Mouse (Mus musculus): ENCODE measurements around the gene Calb2. TPM values are rescaled to one million over a fixed set of nuclear protein-coding genes. Genes with fewer than 3 reads are reported as not detected.

Calb2 gene
- total and polyA plus RNA-seq, 3 experiments: not detected

GRCm38 (mm10) chr8:110145538-110145937 lies 22.5 kb downstream of the Calb2 start:
- no peak overlapping the region for H3K4me3 ChIP-seq (ENCODE audit: low read depth, low read length)
- H3K36me3 ChIP-seq (replicated peaks): no peaks in the 10 kb centered on the region
- ATAC-seq (ENCODE audit: extremely low read depth, insufficient number of reproducible peaks, low FRiP score, poor library complexity, severe bottlenecking) (no peak), DNase-seq (ENCODE audit: low spot score) (no peak)
- no peaks in the 10 kb centered on the region for H3K27me3 ChIP-seq (ENCODE audit: insufficient read depth, low read length)
- no peaks in the 10 kb centered on the region for H3K4me1 ChIP-seq (ENCODE audit: insufficient read depth, low read depth, low read length)
- TF ChIP-seq CTCF (IDR thresholded peaks at IDR 0.05; ENCODE audit: low read depth, low read length) (no peak), GATA2 (IDR thresholded peaks at IDR 0.05; ENCODE audit: borderline replicate concordance, low read depth, low read length) (no peak), TAL1 (conservative IDR thresholded peaks at IDR 0.05; ENCODE audit: low read depth, low read length) (no peak), POLR2AphosphoS5 (IDR thresholded peaks at IDR 0.05; ENCODE audit: insufficient replicate concordance, low read depth, low read length) (no peak), GATA1 (IDR thresholded peaks at IDR 0.05; ENCODE audit: borderline replicate concordance, low read length) (no peak)
- H3K9me3 ChIP-seq (replicated peaks): peaks cover 56% of the 10 kb centered on the region

DNA sequence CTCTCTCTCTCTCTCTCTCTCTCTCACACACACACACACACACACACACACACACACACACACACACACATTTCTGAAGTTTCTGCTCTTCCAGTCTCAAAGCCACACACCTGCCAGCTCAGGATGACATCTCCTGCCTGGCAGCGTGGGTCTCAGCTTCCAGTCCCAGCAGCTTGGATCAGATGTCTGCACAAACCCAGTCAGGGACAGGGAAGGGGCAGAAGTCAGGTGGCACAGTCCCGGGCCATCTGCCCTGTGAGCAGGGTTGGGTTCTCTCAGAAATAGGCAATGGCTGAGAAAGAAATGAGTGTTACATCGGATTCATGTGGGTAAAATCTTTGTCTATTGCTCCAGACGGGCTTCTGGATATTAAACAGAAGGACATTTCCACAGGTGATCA lies 27.2 kb downstream of the Calb2 start:
- no peak for ATAC-seq (ENCODE audit: extremely low read depth, insufficient number of reproducible peaks, low FRiP score, poor library complexity, severe bottlenecking)
- no peaks in the 10 kb centered on the region for H3K4me1 ChIP-seq (ENCODE audit: insufficient read depth, low read depth, low read length)
- H3K9me3 ChIP-seq (replicated peaks): peaks cover 58% of the 10 kb centered on the region
- no peaks in the 10 kb centered on the region for H3K27me3 ChIP-seq (ENCODE audit: insufficient read depth, low read length)
- TF ChIP-seq GATA2 (IDR thresholded peaks at IDR 0.05; ENCODE audit: borderline replicate concordance, low read depth, low read length) (no peak), CTCF (IDR thresholded peaks at IDR 0.05; ENCODE audit: low read depth, low read length) (no peak), TAL1 (conservative IDR thresholded peaks at IDR 0.05; ENCODE audit: low read depth, low read length) (no peak), POLR2AphosphoS5 (IDR thresholded peaks at IDR 0.05; ENCODE audit: insufficient replicate concordance, low read depth, low read length) (no peak), GATA1 (IDR thresholded peaks at IDR 0.05; ENCODE audit: borderline replicate concordance, low read length) (no peak)
- H3K36me3 ChIP-seq (replicated peaks): no peaks in the 10 kb centered on the region
- DNase-seq (ENCODE audit: low spot score): no peak
- H3K4me3 ChIP-seq (ENCODE audit: low read depth, low read length): no peak overlapping the region

DNA sequence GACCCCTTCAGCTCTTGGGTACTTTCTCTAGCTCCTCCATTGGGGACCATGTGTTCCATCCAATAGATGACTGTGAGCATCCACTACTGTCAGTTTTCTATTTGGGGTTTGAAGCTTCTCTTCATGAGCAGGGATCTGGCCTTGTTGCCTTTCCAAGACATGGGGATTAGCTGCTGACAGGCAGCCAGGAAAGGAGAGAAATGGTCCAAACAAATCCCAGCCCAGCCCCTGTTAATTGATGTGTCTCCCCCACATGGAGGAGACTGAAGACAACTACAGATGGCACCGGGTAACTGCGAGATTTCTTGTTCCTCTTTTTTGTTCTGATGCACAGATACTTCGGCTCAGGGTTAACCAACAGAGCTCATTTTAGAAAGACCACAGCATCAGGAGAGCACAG lies 27.9 kb downstream of the Calb2 start:
- Histone ChIP-seq H3K9me3 (replicated peaks) (peaks cover 56% of the 10 kb centered on the region), H3K4me3 (ENCODE audit: low read depth, low read length) (no peak overlapping the region), H3K4me1 (ENCODE audit: insufficient read depth, low read depth, low read length) (no peaks in the 10 kb centered on the region), H3K36me3 (replicated peaks) (no peaks in the 10 kb centered on the region), H3K27me3 (ENCODE audit: insufficient read depth, low read length) (no peaks in the 10 kb centered on the region)
- DNase-seq (ENCODE audit: low spot score) (no peak), ATAC-seq (ENCODE audit: extremely low read depth, insufficient number of reproducible peaks, low FRiP score, poor library complexity, severe bottlenecking) (no peak)
- TF ChIP-seq TAL1 (conservative IDR thresholded peaks at IDR 0.05; ENCODE audit: low read depth, low read length): no peak
- no peak for TF ChIP-seq GATA1 (IDR thresholded peaks at IDR 0.05; ENCODE audit: borderline replicate concordance, low read length)
- TF ChIP-seq CTCF (IDR thresholded peaks at IDR 0.05; ENCODE audit: low read depth, low read length): no peak
- TF ChIP-seq GATA2 (IDR thresholded peaks at IDR 0.05; ENCODE audit: borderline replicate concordance, low read depth, low read length): no peak

DNA sequence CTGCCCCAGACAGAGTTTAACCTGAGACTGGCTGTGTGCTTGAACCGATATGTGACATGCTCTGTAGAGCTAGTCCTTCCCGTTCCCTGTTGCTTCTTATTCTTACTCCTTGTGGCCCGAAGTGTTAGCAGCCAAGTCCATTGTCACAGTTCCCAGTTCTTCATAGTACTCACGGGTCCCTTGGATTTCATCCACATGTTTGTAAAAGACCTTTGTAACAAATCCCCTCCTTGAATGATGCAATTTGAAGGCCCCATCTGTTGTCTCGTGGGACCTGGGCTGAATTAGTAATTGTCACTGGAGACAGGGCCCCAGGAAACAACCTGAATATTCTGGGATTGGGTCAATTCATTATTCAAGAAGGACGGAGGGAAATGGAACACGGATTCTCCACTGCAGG lies 32.5 kb downstream of the Calb2 start:
- H3K4me3 ChIP-seq (ENCODE audit: low read depth, low read length): no peak overlapping the region
- H3K36me3 ChIP-seq (replicated peaks): no peaks in the 10 kb centered on the region
- TF ChIP-seq GATA1 (IDR thresholded peaks at IDR 0.05; ENCODE audit: borderline replicate concordance, low read length): no peak
- TF ChIP-seq TAL1 (conservative IDR thresholded peaks at IDR 0.05; ENCODE audit: low read depth, low read length): no peak
- no peak for TF ChIP-seq GATA2 (IDR thresholded peaks at IDR 0.05; ENCODE audit: borderline replicate concordance, low read depth, low read length)
- no peak for TF ChIP-seq CTCF (IDR thresholded peaks at IDR 0.05; ENCODE audit: low read depth, low read length)
- TF ChIP-seq POLR2AphosphoS5 (IDR thresholded peaks at IDR 0.05; ENCODE audit: insufficient replicate concordance, low read depth, low read length): no peak
- H3K9me3 ChIP-seq (replicated peaks): peaks cover 58% of the 10 kb centered on the region
- no peak for ATAC-seq (ENCODE audit: extremely low read depth, insufficient number of reproducible peaks, low FRiP score, poor library complexity, severe bottlenecking)
- H3K27me3 ChIP-seq (ENCODE audit: insufficient read depth, low read length): no peaks in the 10 kb centered on the region
- no peak for DNase-seq (ENCODE audit: low spot score)
- H3K4me1 ChIP-seq (ENCODE audit: insufficient read depth, low read depth, low read length): no peaks in the 10 kb centered on the region

DNA sequence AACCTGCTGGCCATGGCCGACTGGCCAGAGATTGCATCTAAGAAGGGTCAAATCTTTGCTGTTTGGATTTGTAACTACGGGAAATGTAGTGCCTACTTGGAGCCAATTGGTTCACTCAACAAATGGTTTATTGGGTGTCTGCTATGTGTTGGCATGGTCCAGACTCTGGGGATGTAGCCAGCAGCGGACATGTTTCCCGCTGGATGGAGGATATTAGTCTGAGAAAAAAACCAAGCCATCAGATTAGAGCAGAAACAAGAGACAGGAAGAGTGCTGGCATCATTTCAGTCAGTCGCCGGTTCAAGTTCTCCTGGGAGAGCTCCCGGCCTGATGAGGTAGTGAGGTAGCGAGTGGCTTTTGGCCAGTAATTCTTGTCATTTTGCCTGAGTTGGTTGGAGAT lies 33.8 kb downstream of the Calb2 start:
- DNase-seq (ENCODE audit: low spot score): no peak
- Histone ChIP-seq H3K36me3 (replicated peaks) (no peaks in the 10 kb centered on the region), H3K27me3 (ENCODE audit: insufficient read depth, low read length) (no peaks in the 10 kb centered on the region), H3K4me3 (ENCODE audit: low read depth, low read length) (no peak overlapping the region), H3K4me1 (ENCODE audit: insufficient read depth, low read depth, low read length) (no peaks in the 10 kb centered on the region), H3K9me3 (replicated peaks) (peaks cover 64% of the 10 kb centered on the region)
- TF ChIP-seq GATA2 (IDR thresholded peaks at IDR 0.05; ENCODE audit: borderline replicate concordance, low read depth, low read length) (no peak), TAL1 (conservative IDR thresholded peaks at IDR 0.05; ENCODE audit: low read depth, low read length) (no peak), GATA1 (IDR thresholded peaks at IDR 0.05; ENCODE audit: borderline replicate concordance, low read length) (no peak), POLR2AphosphoS5 (IDR thresholded peaks at IDR 0.05; ENCODE audit: insufficient replicate concordance, low read depth, low read length) (no peak), CTCF (IDR thresholded peaks at IDR 0.05; ENCODE audit: low read depth, low read length) (no peak)
- no peak for ATAC-seq (ENCODE audit: extremely low read depth, insufficient number of reproducible peaks, low FRiP score, poor library complexity, severe bottlenecking)

GRCm38 (mm10) chr8:110130537-110130936 lies 37.5 kb downstream of the Calb2 start:
- no peaks in the 10 kb centered on the region for H3K27me3 ChIP-seq (ENCODE audit: insufficient read depth, low read length)
- no peak overlapping the region for H3K4me3 ChIP-seq (ENCODE audit: low read depth, low read length)
- no peak for ATAC-seq (ENCODE audit: extremely low read depth, insufficient number of reproducible peaks, low FRiP score, poor library complexity, severe bottlenecking)
- no peaks in the 10 kb centered on the region for H3K4me1 ChIP-seq (ENCODE audit: insufficient read depth, low read depth, low read length)
- H3K9me3 ChIP-seq (replicated peaks): peaks cover 73% of the 10 kb centered on the region
- no peaks in the 10 kb centered on the region for H3K36me3 ChIP-seq (replicated peaks)
- TF ChIP-seq GATA2 (IDR thresholded peaks at IDR 0.05; ENCODE audit: borderline replicate concordance, low read depth, low read length) (no peak), TAL1 (conservative IDR thresholded peaks at IDR 0.05; ENCODE audit: low read depth, low read length) (no peak), GATA1 (IDR thresholded peaks at IDR 0.05; ENCODE audit: borderline replicate concordance, low read length) (no peak)
- no peak for DNase-seq (ENCODE audit: low spot score)

- no peak for TF ChIP-seq CTCF (IDR thresholded peaks at IDR 0.05; ENCODE audit: low read depth, low read length)
- TF ChIP-seq TAL1 (conservative IDR thresholded peaks at IDR 0.05; ENCODE audit: low read depth, low read length): no peak
- no peak for TF ChIP-seq GATA2 (IDR thresholded peaks at IDR 0.05; ENCODE audit: borderline replicate concordance, low read depth, low read length)
- no peak for TF ChIP-seq POLR2AphosphoS5 (IDR thresholded peaks at IDR 0.05; ENCODE audit: insufficient replicate concordance, low read depth, low read length)
- no peak for TF ChIP-seq GATA1 (IDR thresholded peaks at IDR 0.05; ENCODE audit: borderline replicate concordance, low read length)
- H3K36me3 ChIP-seq (replicated peaks): no peaks in the 10 kb centered on the region
- H3K9me3 ChIP-seq (replicated peaks): peaks cover 79% of the 10 kb centered on the region
- no peaks in the 10 kb centered on the region for H3K27me3 ChIP-seq (ENCODE audit: insufficient read depth, low read length)
- DNase-seq (ENCODE audit: low spot score) (no peak), ATAC-seq (ENCODE audit: extremely low read depth, insufficient number of reproducible peaks, low FRiP score, poor library complexity, severe bottlenecking) (no peak)
- no peak overlapping the region for H3K4me3 ChIP-seq (ENCODE audit: low read depth, low read length)
- H3K4me1 ChIP-seq (ENCODE audit: insufficient read depth, low read depth, low read length): no peaks in the 10 kb centered on the region
Measured at GRCm38 (mm10) chr8:110119715-110120114, 48.3 kb downstream of the Calb2 start.

All from G1E (cell line).